Mouse (Mus musculus): ENCODE data around the gene Hcst. TPM values are rescaled to one million over a fixed set of nuclear protein-coding genes. Genes with fewer than 3 reads are reported as not detected.

Hcst gene
- total and polyA plus RNA-seq, 3 experiments, result 7.1 to 28.1 TPM; not detected in 1

- no peaks in the 10 kb centered on the region for H3K27me3 ChIP-seq (ENCODE audit: control insufficient read depth in 1 of 2, insufficient read depth in 2 of 2, low read length in 2 of 2)
- no peaks in the 10 kb centered on the region for H3K4me1 ChIP-seq (ENCODE audit: control insufficient read depth in 1 of 2, insufficient read depth in 2 of 2, low read length in 2 of 2)
- H3K9me3 ChIP-seq (replicated peaks; ENCODE audit: insufficient read depth, low read length), result no peaks in the 10 kb centered on the region
- DNase-seq (ENCODE audit: low read depth, low spot score), result no peak
- no peaks in the 10 kb centered on the region; the same call in 1 of the 2 replicates for H3K79me2 ChIP-seq (ENCODE audit: control insufficient read depth, insufficient read depth, low read length, poor library complexity)
- H3K4me3 ChIP-seq (ENCODE audit: control insufficient read depth in 1 of 2, insufficient read depth in 1 of 2, low read depth in 2 of 2, low read length in 2 of 2), result no peak overlapping the region
- TF ChIP-seq SIN3A (IDR thresholded peaks at IDR 0.05; ENCODE audit: low read length) (no peak), POLR2AphosphoS5 (IDR thresholded peaks at IDR 0.05; ENCODE audit: borderline replicate concordance, low read depth, low read length) (no peak), TCF12 (IDR thresholded peaks at IDR 0.05; ENCODE audit: low read depth, low read length) (no peak), NRF1 (IDR thresholded peaks at IDR 0.05; ENCODE audit: insufficient read depth, low read depth, low read length, poor library complexity, severe bottlenecking) (no peak), UBTF (IDR thresholded peaks at IDR 0.05; ENCODE audit: borderline replicate concordance, insufficient read depth, low read depth, low read length) (no peak), KAT2A (conservative IDR thresholded peaks at IDR 0.05; ENCODE audit: low read depth, low read length) (no peak), RAD21 (IDR thresholded peaks at IDR 0.05; ENCODE audit: low read depth, low read length) (no peak), HCFC1 (IDR thresholded peaks at IDR 0.05; ENCODE audit: low read depth, low read length) (no peak), MYB (IDR thresholded peaks at IDR 0.05; ENCODE audit: low read depth, low read length) (no peak), MXI1 (IDR thresholded peaks at IDR 0.05; ENCODE audit: low read depth, low read length) (no peak), CHD2 (IDR thresholded peaks at IDR 0.05; ENCODE audit: low read length) (no peak), ZC3H11A (IDR thresholded peaks at IDR 0.05; ENCODE audit: low read depth, low read length) (no peak), ELF1 (IDR thresholded peaks at IDR 0.05; ENCODE audit: low read depth, low read length) (no peak), GATA1 (IDR thresholded peaks at IDR 0.05; ENCODE audit: low read depth, low read length) (no peak), MAFK (IDR thresholded peaks at IDR 0.05; ENCODE audit: borderline replicate concordance, low read depth, low read length) (no peak), NELFE (IDR thresholded peaks at IDR 0.05; ENCODE audit: low read depth, low read length) (no peak)
- no peak overlapping the region for H3K9ac ChIP-seq (ENCODE audit: control insufficient read depth, low read depth, low read length, poor library complexity, severe bottlenecking)
- no peaks in the 10 kb centered on the region; a peak in 1 of 4 replicates for H3K36me3 ChIP-seq (ENCODE audit: control insufficient read depth in 1 of 2, insufficient read depth in 2 of 2, low read length in 2 of 2)
- H3K27ac ChIP-seq (ENCODE audit: control insufficient read depth, low read depth, low read length), result no peak overlapping the region
Observed at GRCm38 (mm10) chr7:30450241-30450640, 30.6 kb upstream of the Hcst start.

GRCm38 (mm10) chr7:30444971-30445751, 25.5 kb upstream of the Hcst start, which contains the start of gene Aplp1:
TSS of gene Aplp1 (minus strand) at chr7:30445535.
- DNase-seq (ENCODE audit: low read depth, low spot score), result peak; percentile 52
- TF ChIP-seq NRF1 (IDR thresholded peaks at IDR 0.05; ENCODE audit: insufficient read depth, low read depth, low read length, poor library complexity, severe bottlenecking) (peak; percentile 47; the same call in 1 of the 2 replicates), RAD21 (IDR thresholded peaks at IDR 0.05; ENCODE audit: low read depth, low read length) (no peak)
- Histone ChIP-seq H3K36me3 (ENCODE audit: control insufficient read depth in 1 of 2, insufficient read depth in 2 of 2, low read length in 2 of 2) (no peaks in the 10 kb centered on the region; a peak in 1 of 4 replicates), H3K27ac (ENCODE audit: control insufficient read depth, low read depth, low read length) (no peak within 1 kb of the TSS), H3K79me2 (ENCODE audit: control insufficient read depth, insufficient read depth, low read length, poor library complexity) (no peaks in the 10 kb centered on the region; the same call in 1 of the 2 replicates), H3K27me3 (ENCODE audit: control insufficient read depth in 1 of 2, insufficient read depth in 2 of 2, low read length in 2 of 2) (no peaks in the 10 kb centered on the region), H3K9ac (ENCODE audit: control insufficient read depth, low read depth, low read length, poor library complexity, severe bottlenecking) (peak within 1 kb of the TSS; percentile 69), H3K9me3 (replicated peaks; ENCODE audit: insufficient read depth, low read length) (no peaks in the 10 kb centered on the region), H3K4me1 (ENCODE audit: control insufficient read depth in 1 of 2, insufficient read depth in 2 of 2, low read length in 2 of 2) (peaks cover 0 to 8% of the 10 kb centered on the region in 2 experiments; a peak in 1 of 4 replicates), H3K4me3 (ENCODE audit: control insufficient read depth in 1 of 2, insufficient read depth in 1 of 2, low read depth in 2 of 2, low read length in 2 of 2) (peak within 1 kb of the TSS; percentile 62 to 72)

Data from MEL (cell line).